Mouse (Mus musculus): Measurements from ENCODE around the gene Plxnd1.

The Plxnd1 gene

GRCm38 (mm10) chr6:115999227-115999626 is 4.4 kb upstream of the Plxnd1 start:
- 98% methylated on average over 2 of the region's 2 CpGs for WGBS

- 76% methylated on average over 7 of the region's 7 CpGs for WGBS
Measured at GRCm38 (mm10) chr6:115998758-115999157, 4.0 kb upstream of the Plxnd1 start.

DNA sequence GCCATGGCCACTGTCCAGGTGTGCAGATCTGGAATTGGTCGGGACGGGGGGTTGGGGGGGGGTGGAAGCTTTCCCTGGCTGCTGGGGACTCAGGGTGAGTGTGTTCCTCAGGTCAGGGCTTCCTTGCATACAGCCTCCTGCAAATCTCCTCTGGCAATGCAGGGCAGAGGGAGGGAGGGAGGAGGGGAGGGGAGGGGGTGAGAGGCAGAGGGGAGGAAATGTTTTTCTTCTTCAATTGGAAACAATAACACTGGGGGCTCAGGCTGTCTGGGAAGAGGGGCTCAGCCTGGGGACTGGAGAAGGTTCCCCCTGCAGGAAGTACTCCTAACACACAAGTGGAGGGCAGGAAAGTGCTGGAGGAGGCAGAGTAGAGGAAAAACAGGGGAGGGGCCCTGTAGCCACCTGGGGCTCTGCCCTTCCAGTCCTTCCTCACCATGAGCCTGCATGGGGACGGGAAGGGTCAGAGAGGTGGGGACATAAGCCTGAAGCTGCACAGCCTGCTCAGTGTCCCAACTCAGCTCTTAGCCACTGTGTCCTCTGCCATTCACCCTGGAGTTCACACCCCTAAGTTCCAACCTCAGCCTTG is 3.0 kb upstream of the Plxnd1 start:
- WGBS = 60% methylated on average over 3 of the region's 3 CpGs

- WGBS = 35% methylated on average over 6 of the region's 6 CpGs
Measured at GRCm38 (mm10) chr6:115996171-115996851, 1.5 kb upstream of the Plxnd1 start.

GRCm38 (mm10) chr6:115995531-115995941 is 731 bp upstream of the Plxnd1 start:
- WGBS = 68% methylated on average over 4 of the region's 4 CpGs

GRCm38 (mm10) chr6:115994146-115994876 is 494 bp downstream of the Plxnd1 start:
- WGBS = under 1% methylated on average over 89 of the region's 93 CpGs

DNA sequence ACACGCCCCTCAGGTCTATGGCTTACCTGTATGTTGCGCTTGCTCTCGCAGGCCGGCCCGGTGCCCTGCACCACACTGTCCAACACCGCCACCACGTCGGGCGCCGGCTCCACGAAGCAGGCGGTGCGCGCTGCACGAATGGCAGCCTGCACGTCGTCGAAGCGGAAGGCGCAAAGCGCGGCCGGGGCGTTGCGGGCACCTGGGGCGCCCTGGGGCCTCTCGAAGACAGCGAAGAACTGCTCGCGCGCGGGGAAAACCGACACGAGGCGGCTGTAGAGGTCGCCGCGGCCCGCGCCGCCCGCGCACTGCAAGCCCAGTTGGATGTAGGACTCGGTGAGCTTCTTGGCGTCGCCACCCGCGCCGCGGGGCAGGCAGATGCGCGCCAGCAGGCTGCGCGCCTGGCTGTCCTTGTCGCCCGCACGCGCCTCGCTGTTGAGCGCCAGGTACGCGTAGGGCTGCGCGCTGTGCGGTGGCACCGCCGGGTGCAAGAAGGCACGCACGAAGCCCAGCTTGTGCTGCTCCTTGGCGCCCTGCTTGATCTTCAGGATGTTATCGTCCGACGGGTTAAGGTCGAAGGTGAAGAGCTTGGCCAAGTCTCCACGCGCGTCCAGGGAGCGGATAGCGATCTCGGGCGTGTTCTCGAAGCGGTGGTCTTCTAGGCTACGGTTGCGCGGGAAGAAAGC is 1.2 kb downstream of the Plxnd1 start:
- WGBS = 1% methylated on average over 86 of the region's 86 CpGs

DNA sequence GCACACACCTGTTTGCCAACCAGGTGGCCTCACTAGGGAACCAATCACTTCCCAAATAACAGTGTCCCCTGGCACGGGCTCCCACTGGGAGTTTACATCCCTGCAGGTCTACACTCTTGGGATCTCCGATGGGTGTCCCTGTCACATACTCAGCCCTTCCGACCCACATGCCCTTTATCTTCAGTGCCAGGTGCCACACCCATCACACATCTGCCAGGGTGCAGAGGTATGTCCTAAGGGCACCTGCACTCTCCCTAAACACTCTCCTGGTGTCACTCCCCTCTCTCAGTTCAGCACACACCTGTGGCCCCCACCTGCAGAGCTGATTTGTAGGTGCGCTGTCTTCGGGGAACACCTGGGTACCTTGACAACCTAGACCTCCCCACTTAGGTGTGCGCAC is 1.8 kb downstream of the Plxnd1 start:
- 37% methylated on average over 6 of the region's 6 CpGs for WGBS

- 50% methylated on average over 10 of the region's 10 CpGs for WGBS
Measured at GRCm38 (mm10) chr6:115991881-115992620, 2.8 kb downstream of the Plxnd1 start.

DNA sequence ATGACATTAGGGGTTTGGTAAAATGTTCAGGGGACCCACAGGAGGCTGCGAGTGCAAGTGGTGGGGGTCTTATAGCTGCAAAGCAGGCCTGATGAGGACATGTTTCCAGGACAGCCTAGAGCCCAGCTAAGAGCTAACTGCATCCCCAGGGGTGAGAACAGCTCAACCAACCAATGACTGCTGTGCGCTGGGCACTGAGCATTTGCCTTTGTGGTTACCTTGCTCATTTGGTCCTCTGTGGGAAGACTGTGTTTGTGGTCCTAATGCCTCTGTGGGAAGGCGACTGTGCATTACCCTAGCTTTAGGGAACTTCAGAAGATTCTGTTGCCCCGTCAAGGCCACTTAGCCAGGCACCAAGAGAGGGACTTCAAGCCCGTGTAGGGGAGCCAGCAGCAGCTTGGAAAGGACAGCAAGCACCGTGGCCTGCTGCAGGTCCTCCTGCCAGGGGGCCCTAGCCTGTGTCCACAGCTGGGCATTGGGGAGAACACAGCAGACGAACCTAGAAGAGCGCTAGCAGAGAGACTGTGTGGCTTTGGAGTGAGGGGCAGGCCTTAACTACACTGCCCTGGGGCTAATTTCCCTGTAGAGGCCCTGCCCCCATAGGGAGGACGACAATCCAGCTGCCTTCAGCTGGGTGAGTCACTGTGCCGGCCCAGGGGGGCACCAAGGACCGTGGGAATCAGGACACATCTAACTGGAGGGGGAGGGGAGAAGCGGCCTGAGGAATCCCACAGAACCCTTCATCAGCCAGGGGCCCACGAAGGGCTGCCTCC is 3.5 kb downstream of the Plxnd1 start:
- WGBS = 42% methylated on average over 13 of the region's 13 CpGs

DNA sequence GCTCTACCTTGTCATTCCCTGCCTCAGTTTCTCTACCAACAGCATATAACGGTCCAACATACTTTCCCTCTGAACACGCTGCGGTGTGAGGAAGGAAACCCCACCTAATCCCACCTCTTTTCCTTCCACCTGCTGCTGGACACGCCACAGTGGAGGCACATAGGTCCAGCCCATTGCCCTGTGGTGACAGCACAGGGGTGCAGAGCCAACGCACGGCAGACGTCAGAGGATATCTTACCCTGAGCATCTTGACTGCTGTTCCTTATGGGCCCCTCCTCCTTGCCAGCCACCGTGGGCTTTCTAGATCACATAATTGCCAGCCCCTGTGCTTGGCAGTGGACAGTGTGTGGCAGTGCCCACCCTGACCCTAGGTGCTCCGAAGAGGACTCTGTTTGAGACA is 4.3 kb downstream of the Plxnd1 start:
- WGBS = 58% methylated on average over 9 of the region's 9 CpGs

DNA sequence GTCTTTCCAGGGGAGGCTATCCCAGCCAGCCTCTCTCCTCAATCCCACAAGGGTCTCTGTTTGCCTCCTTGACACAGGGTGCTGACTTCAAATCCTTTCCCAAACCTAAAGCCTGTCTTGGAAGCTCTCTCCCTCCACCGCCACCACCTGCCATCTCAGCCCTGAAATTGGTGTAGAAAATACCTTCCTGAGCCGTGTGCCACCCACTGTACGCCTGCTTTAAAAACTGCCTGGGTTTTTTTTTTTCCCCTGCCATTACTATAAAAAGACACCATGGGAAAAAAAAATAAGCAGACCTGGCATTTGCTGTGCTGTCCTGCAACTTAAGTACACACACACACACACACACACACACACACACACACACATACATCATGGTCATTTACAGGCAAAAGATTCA is 4.7 kb downstream of the Plxnd1 start:
- WGBS = 46% methylated on average over 3 of the region's 3 CpGs

DNA sequence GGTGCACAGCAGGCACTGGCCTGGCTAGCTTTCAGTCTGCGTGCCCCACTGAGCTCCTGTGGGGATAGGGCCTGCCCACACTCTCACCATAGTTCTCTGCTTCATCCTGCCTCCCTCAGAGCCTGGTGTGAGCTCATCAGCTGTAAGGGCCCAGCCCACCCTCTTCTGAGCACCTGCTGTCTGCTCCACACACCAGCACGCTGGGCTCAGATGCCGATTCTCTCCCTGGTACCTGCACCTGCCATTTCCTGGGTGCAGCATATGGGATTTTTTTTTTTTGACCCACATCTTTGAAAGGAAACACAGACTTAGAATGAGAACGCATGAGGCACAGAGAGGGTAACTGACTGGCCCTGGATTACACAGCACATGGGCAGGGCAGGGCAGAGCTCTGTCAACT is 5.2 kb downstream of the Plxnd1 start:
- WGBS = 46% methylated on average over 4 of the region's 4 CpGs

- 79% methylated on average over 5 of the region's 5 CpGs for WGBS
Measured at GRCm38 (mm10) chr6:115989032-115989431, 5.8 kb downstream of the Plxnd1 start.

DNA sequence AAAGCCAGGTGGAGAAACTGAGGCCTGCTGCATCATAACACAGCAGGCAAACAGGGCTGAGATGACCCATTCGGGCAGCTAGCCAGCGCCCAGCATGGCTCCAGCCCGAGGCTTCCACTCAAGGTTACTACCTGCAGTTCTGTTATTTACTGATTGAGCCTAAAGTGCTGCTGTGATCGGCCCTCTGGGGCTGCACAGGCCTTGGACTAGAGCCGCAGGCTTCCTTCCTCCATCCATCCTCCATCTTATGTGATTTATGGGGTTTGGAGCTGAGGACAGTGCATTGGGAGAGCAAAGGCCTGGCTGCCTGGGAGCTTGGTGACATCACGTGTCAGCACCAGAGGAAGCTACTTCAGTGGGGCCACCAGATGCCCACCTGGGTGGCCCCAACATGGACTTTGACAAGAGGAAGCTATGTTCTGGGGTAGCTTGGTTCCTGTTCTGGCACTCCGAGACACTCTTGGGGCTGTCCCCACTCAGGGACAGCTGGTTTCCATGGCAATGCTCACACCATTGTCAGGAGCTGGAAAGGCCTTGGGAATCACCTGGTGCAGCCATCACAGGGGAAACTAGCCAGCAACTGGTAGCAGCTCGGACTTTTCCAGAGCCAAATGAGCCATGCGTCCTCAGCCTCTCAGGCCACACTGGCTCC is 7.6 kb downstream of the Plxnd1 start:
- 50% methylated on average over 9 of the region's 9 CpGs for WGBS

GRCm38 (mm10) chr6:115986472-115987095 is 8.2 kb downstream of the Plxnd1 start:
- 51% methylated on average over 12 of the region's 12 CpGs for WGBS

GRCm38 (mm10) chr6:115985622-115986021 is 9.2 kb downstream of the Plxnd1 start:
- WGBS = 71% methylated on average over 9 of the region's 9 CpGs

- WGBS = 70% methylated on average over 7 of the region's 7 CpGs
Measured at GRCm38 (mm10) chr6:115984580-115984979, 10.2 kb downstream of the Plxnd1 start.

DNA sequence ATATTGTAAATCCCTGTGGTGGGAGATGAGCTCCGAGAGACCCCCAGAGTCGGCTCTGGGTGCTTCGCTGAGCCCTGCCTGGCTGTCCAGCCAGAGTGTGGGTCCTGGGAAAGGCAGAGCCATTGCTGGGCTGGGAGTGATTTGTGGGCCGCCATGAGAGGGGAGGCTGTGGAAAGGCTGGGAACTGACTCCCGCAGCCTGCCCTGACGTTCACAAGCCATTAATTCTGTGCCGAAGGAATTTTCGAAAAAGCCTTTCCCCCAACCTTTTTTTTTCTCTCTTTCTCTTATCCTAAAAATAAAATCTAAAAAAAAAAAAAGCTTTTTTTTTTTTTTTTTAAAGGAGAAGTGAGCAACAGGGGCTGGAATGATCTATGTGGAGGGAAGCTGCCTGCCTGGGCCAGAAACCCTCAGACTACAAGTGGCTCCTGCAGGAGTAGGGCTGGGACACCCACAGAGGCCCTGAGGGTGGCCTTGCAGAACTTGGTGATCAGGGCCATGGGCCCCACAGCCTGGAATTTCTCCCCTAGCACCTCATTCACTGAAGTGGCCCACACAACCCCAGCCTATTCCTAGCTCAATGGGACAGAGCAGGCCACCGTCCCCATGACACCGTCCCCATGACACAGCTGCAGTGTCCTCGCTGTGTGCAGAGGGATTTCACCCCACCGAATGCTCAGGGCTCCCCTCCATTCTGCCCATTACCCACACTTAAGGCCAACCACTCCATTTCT is 11.3 kb downstream of the Plxnd1 start:
- WGBS = 68% methylated on average over 12 of the region's 12 CpGs

All from cerebral cortex, adult 2 months (tissue).